Mouse (Mus musculus): ENCODE measurements around the gene Vmn1r151. TPM values are rescaled to one million over a fixed set of nuclear protein-coding genes. Genes with fewer than 3 reads are reported as not detected.
"Not testable (repeated sequence)": the region's sequence is repeated elsewhere in the genome, so short reads cannot be mapped to it uniquely, and the experiment has no call there.

The Vmn1r151 gene
- polyA plus RNA-seq (2012; rRNA removed) = not detected in 2 replicates

- not testable (repeated sequence) for DNase-seq (ENCODE audit: low read depth)
These were observed at the start of gene Vmn1r151 for GRCm38 (mm10) chr7:22499578-22499977. Vmn1r151 (minus strand) TSS chr7:22499678.

- not testable (repeated sequence) for DNase-seq (ENCODE audit: low read depth)
These were observed 35.3 kb upstream of the Vmn1r151 start, which contains the start of gene Gm8677 for GRCm38 (mm10) chr7:22534787-22535186. Gm8677 (minus strand) TSS chr7:22534887.

GRCm38 (mm10) chr7:22522667-22523066 is 23.2 kb upstream of the Vmn1r151 start, which contains the start of gene Vmn1r152:
Vmn1r152 (plus strand) TSS chr7:22522967.
- not testable (repeated sequence) for DNase-seq (ENCODE audit: low read depth)

GRCm38 (mm10) chr7:22463975-22464374 is 35.5 kb downstream of the Vmn1r151 start, which contains the start of gene Gm10665:
Gm10665 (minus strand) TSS chr7:22464075.
- DNase-seq (ENCODE audit: low read depth) = not testable (repeated sequence)

Other genes starting within 250 kb of the Vmn1r151 start
- gene Gm4187, start 170.0 kb downstream of the Vmn1r151 start, polyA plus RNA-seq (2012; rRNA removed) = not detected in 2 replicates
- gene Gm8660, start 128.6 kb downstream of the Vmn1r151 start, polyA plus RNA-seq (2012; rRNA removed) = not detected in 2 replicates
- not detected in 2 replicates for gene Vmn1r148, start 86.1 kb downstream of the Vmn1r151 start, polyA plus RNA-seq (2012; rRNA removed)
- not detected in 2 replicates for gene Vmn1r149, start 61.4 kb downstream of the Vmn1r151 start, polyA plus RNA-seq (2012; rRNA removed)
- gene Gm10665, start 35.6 kb downstream of the Vmn1r151 start, polyA plus RNA-seq (2012; rRNA removed) = not detected in 2 replicates
- gene Vmn1r152, start 23.3 kb upstream of the Vmn1r151 start, polyA plus RNA-seq (2012; rRNA removed) = not detected in 2 replicates
- not detected in 2 replicates for gene Gm8677, start 35.2 kb upstream of the Vmn1r151 start, polyA plus RNA-seq (2012; rRNA removed)
- not detected in 2 replicates for gene Gm4201, start 65.7 kb upstream of the Vmn1r151 start, polyA plus RNA-seq (2012; rRNA removed)
- not detected in 2 replicates for gene Gm4565, start 88.4 kb upstream of the Vmn1r151 start, polyA plus RNA-seq (2012; rRNA removed)
- not detected in 2 replicates for gene Vmn1r155, start 158.3 kb upstream of the Vmn1r151 start, polyA plus RNA-seq (2012; rRNA removed)
- gene Gm8693, start 192.6 kb upstream of the Vmn1r151 start, polyA plus RNA-seq (2012; rRNA removed) = not detected in 2 replicates
- gene Gm4567, start 220.0 kb upstream of the Vmn1r151 start, polyA plus RNA-seq (2012; rRNA removed) = not detected in 2 replicates

All from gonadal fat pad, adult 2 months (tissue).